Mouse (Mus musculus): Measurements from ENCODE around the gene Sval2.

Gene Sval2

GRCm38 (mm10) chr6:41852689-41853088, at the start of gene Sval2:
TSS of gene Sval2 (plus strand) at chr6:41852989.
- DNase-seq (ENCODE audit: low spot score in 2 of 2): no peak

GRCm38 (mm10) chr6:41824086-41824485, 28.7 kb upstream of the Sval2 start:
- DNase-seq (ENCODE audit: low spot score in 2 of 2): no peak

GRCm38 (mm10) chr6:41829516-41829915, 23.3 kb upstream of the Sval2 start:
- DNase-seq (ENCODE audit: low spot score in 2 of 2): no peak

- no peak for DNase-seq (ENCODE audit: low spot score in 2 of 2)
Measured at GRCm38 (mm10) chr6:41847235-41847634, 5.6 kb upstream of the Sval2 start, which contains the start of gene Pip. TSS of gene Pip (plus strand) at chr6:41847535.

GRCm38 (mm10) chr6:41864038-41864437, 11.2 kb downstream of the Sval2 start:
- DNase-seq (ENCODE audit: low spot score in 2 of 2): no peak

- no peak for DNase-seq (ENCODE audit: low spot score in 2 of 2)
Measured at GRCm38 (mm10) chr6:41911625-41912024, 58.8 kb downstream of the Sval2 start.
